Mouse (Mus musculus) embryonic fibroblast, embryonic 13.5 days (primary cell): ENCODE measurements around the gene 5530401A14Rik. TPM values are rescaled to one million over a fixed set of nuclear protein-coding genes. Genes with fewer than 3 reads are reported as not detected.

ENCODE experiments used
- H3K27ac ChIP-seq: 2 replicates; pipeline ENCODE4 v1.5.1; 2012; ENCODE audit warnings: low read length, control low read depth, inconsistent platforms; ENCODE audit not compliant: insufficient read depth
- H3K4me1 ChIP-seq: 2 replicates; pipeline ENCODE4 v1.6.1; 2011; ENCODE audit warnings: low read length; ENCODE audit not compliant: control insufficient read depth, insufficient read depth
- H3K4me3 ChIP-seq: 2 replicates; pipeline ENCODE4 v1.5.1; 2011; ENCODE audit warnings: mild to moderate bottlenecking, control low read depth, low read length; ENCODE audit not compliant: insufficient read depth
- CTCF ChIP-seq: IDR thresholded peaks from 2 replicates; pipeline ENCODE4 v1.5.1; 2011; ENCODE audit warnings: mild to moderate bottlenecking, control low read depth, low read length, moderate library complexity, borderline replicate concordance; ENCODE audit not compliant: insufficient read depth
- POLR2A ChIP-seq: IDR thresholded peaks from 2 replicates; pipeline ENCODE4 v1.6.1; 2011; ENCODE audit warnings: low read depth, mild to moderate bottlenecking, control low read depth, low read length, moderate library complexity
- polyA plus RNA-seq: library from polyadenylated mRNA; stranded (reverse); fragments of >200 nt; gene quantifications from 2 replicates; pipeline ENCODE4 v1.2.4, GENCODE M21; 2011; ENCODE audit warnings: low read depth; ENCODE audit not compliant: missing spikeins, insufficient read length

The 5530401A14Rik gene
- not detected in 2 replicates for polyA plus RNA-seq

DNA sequence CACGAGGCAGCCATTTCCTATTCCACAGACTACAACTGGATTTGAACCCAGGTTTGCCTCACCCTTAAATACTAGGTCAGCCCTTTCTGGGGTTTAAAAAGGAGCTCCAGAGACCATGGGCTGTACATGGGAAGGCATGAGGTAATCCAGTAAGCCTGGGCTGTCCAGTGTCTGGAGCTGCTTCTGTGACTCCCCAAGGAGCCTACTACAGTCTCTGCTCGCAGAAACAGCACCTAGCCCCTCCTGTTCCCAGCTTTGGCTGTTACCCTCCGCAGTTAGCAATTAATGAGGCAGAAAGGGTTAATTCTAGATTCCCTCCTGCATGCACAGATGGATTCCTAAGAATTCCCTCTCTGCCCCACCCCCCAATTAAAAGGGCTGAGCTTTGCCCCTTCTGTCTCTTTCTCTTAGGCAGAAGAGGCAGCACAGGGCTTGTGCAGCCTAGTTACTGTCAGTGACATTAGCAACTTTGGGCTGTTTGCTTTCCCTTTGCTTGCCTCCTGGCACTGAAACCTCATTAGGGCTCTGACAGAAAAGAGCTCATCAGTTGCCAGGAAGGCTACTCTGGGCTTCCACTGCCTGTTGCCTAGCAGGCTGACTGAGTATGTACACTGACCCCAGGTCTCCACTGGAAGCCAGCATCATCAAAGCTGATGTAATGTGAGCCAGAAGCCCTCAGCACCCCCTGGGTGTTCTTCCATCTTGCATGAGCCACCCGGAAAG, at the start of gene 5530401A14Rik:
Gene 5530401A14Rik (plus strand): TSS at position 424 of the 723 bp plus-strand sequence.
- H3K4me1 ChIP-seq, result no peaks in the 10 kb centered on the region
- no peak for TF ChIP-seq CTCF
- TF ChIP-seq POLR2A, result no peak
- H3K27ac ChIP-seq, result no peak within 1 kb of the TSS
- no peak within 1 kb of the TSS for H3K4me3 ChIP-seq

DNA sequence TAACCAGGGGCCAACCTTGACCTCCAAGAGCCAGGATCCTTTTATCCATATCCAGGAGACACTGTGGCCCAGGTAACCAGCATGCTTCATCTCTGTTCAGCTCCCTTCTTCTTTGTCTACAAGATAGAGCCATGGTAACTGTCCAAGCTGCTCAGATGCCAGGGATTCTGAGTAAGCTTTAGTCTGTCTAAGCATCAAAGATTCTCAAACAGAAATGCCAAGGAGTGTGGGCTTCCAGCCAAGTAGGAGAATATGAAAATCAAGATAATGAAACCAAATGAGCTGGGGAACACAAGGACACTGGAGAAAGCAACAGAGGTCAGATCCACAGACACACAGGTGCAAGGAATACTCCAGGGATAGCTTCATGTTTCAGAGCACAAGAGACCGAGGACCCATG, 45.7 kb upstream of the 5530401A14Rik start:
- Histone ChIP-seq H3K27ac (no peak overlapping the region), H3K4me1 (no peaks in the 10 kb centered on the region), H3K4me3 (no peak overlapping the region)
- TF ChIP-seq POLR2A (no peak), CTCF (no peak)

DNA sequence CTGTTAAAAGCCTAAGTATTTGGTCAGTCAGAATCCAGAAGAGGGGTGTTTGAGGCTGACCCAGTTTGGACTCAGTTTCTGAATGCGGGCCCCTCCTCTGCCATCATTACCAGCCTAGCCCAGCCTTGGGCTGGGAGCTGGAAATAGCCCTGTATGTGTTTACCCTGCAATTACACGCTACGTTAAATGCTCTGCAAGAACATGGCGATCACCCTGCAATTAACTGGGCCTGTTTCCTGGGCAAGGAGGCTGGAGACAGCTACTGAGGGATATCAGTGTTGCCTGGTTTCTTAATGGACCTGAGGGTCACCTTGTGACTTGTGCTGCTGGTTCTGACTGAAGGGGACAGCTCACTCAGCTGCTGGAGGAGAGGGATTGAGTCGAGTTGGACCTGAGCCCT, 43.9 kb upstream of the 5530401A14Rik start:
- TF ChIP-seq POLR2A (no peak), CTCF (no peak)

DNA sequence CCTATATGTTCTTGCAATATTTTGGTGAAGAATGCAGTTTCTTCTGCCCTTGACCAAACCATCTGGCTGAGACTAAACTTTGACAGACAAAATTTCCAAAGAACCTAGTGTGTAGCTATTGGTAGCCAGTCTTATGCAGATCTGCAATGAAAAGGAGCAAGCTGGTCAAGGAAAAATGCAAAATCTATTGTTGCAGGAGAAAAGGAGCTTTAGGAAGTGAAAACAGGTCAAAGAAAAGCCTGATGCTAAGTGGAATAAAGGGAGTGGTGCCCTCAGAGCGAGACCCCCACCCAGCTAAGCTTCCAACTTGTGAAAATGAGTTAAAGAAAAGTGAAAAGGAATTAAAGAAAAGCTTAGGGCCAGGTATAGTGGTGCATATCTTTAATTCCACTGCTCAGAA, 28.1 kb upstream of the 5530401A14Rik start:
- no peak for TF ChIP-seq CTCF

More for the DNA sequence above, 43.9 kb upstream of the 5530401A14Rik start:
- Histone ChIP-seq H3K27ac (no peak overlapping the region), H3K4me3 (no peak overlapping the region), H3K4me1 (no peaks in the 10 kb centered on the region)

GRCm38 (mm10) chr11:81838426-81838825, 22.0 kb upstream of the 5530401A14Rik start:
- no peak overlapping the region for H3K27ac ChIP-seq
- no peak overlapping the region for H3K4me3 ChIP-seq
- H3K4me1 ChIP-seq, result no peaks in the 10 kb centered on the region
- TF ChIP-seq POLR2A (no peak), CTCF (no peak)

More for the DNA sequence above, 28.1 kb upstream of the 5530401A14Rik start:
- Histone ChIP-seq H3K27ac (no peak overlapping the region), H3K4me1 (no peaks in the 10 kb centered on the region), H3K4me3 (no peak overlapping the region)

GRCm38 (mm10) chr11:81841001-81841400, 19.5 kb upstream of the 5530401A14Rik start:
- TF ChIP-seq CTCF (no peak), POLR2A (no peak)
- Histone ChIP-seq H3K4me3 (no peak overlapping the region), H3K27ac (no peak overlapping the region), H3K4me1 (no peaks in the 10 kb centered on the region)

- TF ChIP-seq POLR2A, result no peak
- TF ChIP-seq CTCF, result no peak
- no peaks in the 10 kb centered on the region for H3K4me1 ChIP-seq
- no peak overlapping the region for H3K27ac ChIP-seq
- no peak overlapping the region for H3K4me3 ChIP-seq
These were observed 15.3 kb upstream of the 5530401A14Rik start for GRCm38 (mm10) chr11:81845010-81845685.

- H3K27ac ChIP-seq, result no peak overlapping the region
- H3K4me1 ChIP-seq, result no peaks in the 10 kb centered on the region
- no peak for TF ChIP-seq POLR2A
- no peak for TF ChIP-seq CTCF
- H3K4me3 ChIP-seq, result no peak overlapping the region
These were observed 14.8 kb upstream of the 5530401A14Rik start for GRCm38 (mm10) chr11:81845686-81846036.

DNA sequence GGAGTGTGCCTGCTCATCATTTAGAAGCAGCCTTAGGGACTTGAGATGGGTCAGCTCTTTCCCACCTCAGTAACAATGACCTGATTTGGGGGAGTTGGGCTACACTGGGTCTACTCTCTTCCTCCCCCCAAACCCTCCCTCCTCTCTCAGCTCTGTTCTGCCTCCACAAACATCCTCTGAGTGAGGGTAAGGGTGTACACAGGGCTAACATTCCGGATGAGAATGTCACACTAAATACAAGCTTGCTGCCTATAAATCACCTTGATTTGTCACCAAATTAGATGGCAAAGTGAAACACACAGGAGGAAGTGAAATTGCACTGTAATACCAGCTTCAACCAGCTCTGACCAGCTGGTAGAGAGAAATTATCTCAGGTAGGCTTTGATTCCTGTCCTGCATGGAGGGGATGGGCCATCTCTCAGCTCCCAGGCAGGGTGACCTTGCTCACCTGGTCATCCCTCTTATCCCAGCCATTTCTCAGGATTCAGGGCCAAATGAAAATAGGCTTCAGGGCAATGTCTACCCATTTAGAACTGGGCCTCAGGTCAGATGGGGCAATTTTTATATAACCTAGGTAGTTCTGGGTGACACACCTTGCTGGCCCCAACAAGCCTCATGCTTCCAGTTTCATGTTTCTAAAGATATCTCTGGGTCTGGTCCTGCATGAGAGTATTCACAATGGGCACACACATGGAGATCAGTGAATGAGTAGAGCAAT, 12.5 kb upstream of the 5530401A14Rik start:
- H3K4me1 ChIP-seq, result no peaks in the 10 kb centered on the region
- TF ChIP-seq CTCF (no peak), POLR2A (no peak)
- H3K27ac ChIP-seq, result no peak overlapping the region
- H3K4me3 ChIP-seq, result no peak overlapping the region
